Mouse (Mus musculus): ENCODE measurements around the gene Atp10a. TPM values are rescaled to one million over a fixed set of nuclear protein-coding genes. Genes with fewer than 3 reads are reported as not detected.

Atp10a gene
- polyA plus RNA-seq, 1 experiment = 6.2 TPM

DNA sequence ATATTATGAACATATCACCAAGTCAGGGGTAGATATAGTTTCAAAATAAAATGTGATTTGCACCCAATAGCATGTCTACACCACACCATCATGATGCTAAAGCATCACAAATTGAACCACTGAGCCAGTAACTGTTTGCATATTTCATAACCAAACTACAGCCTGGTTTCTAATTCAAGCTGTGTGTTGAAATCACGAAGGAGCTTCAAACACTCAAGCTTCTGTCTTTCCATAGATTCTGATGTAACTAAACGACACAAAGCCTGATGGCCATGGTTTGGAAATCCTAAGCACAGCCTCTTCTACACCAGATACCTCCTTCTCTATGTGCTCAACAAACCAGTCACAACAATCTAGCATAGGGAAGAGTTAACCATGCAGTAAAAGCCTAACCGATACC, 207.2 kb downstream of the Atp10a start:
- Histone ChIP-seq H3K27ac (ENCODE audit: insufficient read depth, low read length) (no peak overlapping the region), H3K4me1 (ENCODE audit: control insufficient read depth, insufficient read depth, low read length) (no peaks in the 10 kb centered on the region), H3K27me3 (ENCODE audit: control insufficient read depth, insufficient read depth, low read length) (no peaks in the 10 kb centered on the region), H3K4me3 (replicated peaks; ENCODE audit: insufficient read depth, low read depth, low read length) (no peak overlapping the region)
- no peak for TF ChIP-seq POLR2A (IDR thresholded peaks at IDR 0.05; ENCODE audit: borderline replicate concordance, insufficient read depth, low read length)
- TF ChIP-seq CTCF (IDR thresholded peaks at IDR 0.05; ENCODE audit: borderline replicate concordance, insufficient read depth, low read depth, low read length) = no peak
- DNase-seq = no peak
- 87% methylated on average over 3 of the region's 3 CpGs for WGBS

DNA sequence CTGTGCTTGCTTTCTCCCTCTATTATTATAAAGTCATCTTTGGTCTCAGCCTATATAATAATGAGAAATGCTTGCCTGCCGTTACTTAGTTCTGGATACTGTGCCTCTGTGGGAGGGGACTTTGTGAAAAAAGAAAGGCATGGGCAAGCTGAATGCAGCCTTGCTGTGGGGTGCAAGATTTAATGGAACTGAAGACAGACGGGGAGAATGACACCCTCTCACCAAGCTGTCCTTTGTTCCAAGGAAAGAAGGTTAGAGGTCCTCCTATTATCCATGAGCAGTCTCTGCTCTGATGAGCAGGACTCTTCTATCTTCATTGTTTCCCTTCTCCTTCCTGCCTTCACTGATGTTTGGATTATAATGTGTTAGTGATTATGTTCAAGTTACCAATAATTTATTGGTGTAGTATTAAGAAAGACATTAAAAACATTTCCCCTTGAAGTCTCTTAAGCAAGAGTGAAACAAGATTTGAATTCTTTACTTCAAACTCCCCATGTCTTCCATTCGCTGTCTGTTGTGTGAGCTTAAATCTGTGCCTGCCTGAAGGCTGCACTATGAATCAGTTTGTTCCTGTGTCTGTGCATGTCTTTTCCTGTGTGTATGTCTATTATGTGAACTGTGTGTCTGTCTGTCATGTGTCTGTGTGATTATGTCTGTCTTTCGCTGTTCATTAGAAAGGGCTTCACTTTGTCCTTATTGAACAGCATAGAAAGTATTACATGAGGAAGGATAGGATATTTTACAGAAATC, 211.1 kb downstream of the Atp10a start:
- Histone ChIP-seq H3K4me3 (replicated peaks; ENCODE audit: insufficient read depth, low read depth, low read length) (no peak overlapping the region), H3K4me1 (ENCODE audit: control insufficient read depth, insufficient read depth, low read length) (no peaks in the 10 kb centered on the region), H3K27me3 (ENCODE audit: control insufficient read depth, insufficient read depth, low read length) (no peaks in the 10 kb centered on the region), H3K27ac (ENCODE audit: insufficient read depth, low read length) (no peak overlapping the region)
- DNase-seq = no peak
- WGBS = 32% methylated on average over 4 of the region's 4 CpGs
- no peak for TF ChIP-seq POLR2A (IDR thresholded peaks at IDR 0.05; ENCODE audit: borderline replicate concordance, insufficient read depth, low read length)
- no peak for TF ChIP-seq CTCF (IDR thresholded peaks at IDR 0.05; ENCODE audit: borderline replicate concordance, insufficient read depth, low read depth, low read length)

DNA sequence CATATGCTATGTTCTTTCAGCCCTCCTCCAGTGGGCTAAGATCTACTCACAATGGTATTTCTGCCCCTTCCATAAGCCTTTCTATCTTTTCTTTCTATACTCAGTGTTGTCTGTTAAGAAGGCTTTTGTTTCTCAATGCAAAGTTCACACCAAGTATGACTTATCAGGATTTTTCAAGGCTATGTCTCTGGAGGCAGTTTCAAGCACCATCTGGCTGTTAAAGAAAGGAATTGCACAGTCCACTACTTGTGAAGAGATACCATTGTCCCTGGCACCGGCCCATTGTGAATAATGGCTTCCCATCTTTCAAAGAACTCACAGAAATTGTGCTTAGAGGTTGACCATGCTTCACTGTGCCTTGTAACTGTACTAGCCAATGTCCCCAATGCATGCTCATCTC, 214.7 kb downstream of the Atp10a start:
- Histone ChIP-seq H3K4me3 (replicated peaks; ENCODE audit: insufficient read depth, low read depth, low read length) (no peak overlapping the region), H3K27me3 (ENCODE audit: control insufficient read depth, insufficient read depth, low read length) (no peaks in the 10 kb centered on the region), H3K4me1 (ENCODE audit: control insufficient read depth, insufficient read depth, low read length) (no peaks in the 10 kb centered on the region), H3K27ac (ENCODE audit: insufficient read depth, low read length) (no peak overlapping the region)
- no peak for DNase-seq
- WGBS = 23% methylated on average over 1 of the region's 1 CpGs
- TF ChIP-seq CTCF (IDR thresholded peaks at IDR 0.05; ENCODE audit: borderline replicate concordance, insufficient read depth, low read depth, low read length) (no peak), POLR2A (IDR thresholded peaks at IDR 0.05; ENCODE audit: borderline replicate concordance, insufficient read depth, low read length) (no peak)

DNA sequence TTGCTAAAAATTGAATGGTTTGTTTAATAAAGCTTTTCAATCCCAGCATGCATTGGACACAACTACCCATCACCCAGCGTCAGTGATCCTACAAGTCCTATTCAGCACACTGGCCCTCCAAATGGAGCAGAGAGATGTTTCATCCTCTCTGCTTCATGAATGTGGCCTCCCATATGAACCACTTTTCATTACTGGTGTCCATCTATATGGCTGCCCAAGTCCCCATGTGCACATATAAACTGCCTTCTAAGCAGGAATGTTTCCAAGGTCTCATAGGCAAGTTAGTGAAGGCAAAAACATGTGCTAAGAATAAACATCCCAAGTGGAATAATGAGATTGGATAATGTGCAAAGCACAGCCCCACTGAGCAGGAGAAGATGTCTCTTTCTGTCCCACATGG, 217.7 kb downstream of the Atp10a start:
- TF ChIP-seq POLR2A (IDR thresholded peaks at IDR 0.05; ENCODE audit: borderline replicate concordance, insufficient read depth, low read length) = no peak
- TF ChIP-seq CTCF (IDR thresholded peaks at IDR 0.05; ENCODE audit: borderline replicate concordance, insufficient read depth, low read depth, low read length) = no peak
- no peaks in the 10 kb centered on the region for H3K4me1 ChIP-seq (ENCODE audit: control insufficient read depth, insufficient read depth, low read length)
- H3K27ac ChIP-seq (ENCODE audit: insufficient read depth, low read length) = no peak overlapping the region
- no peaks in the 10 kb centered on the region for H3K27me3 ChIP-seq (ENCODE audit: control insufficient read depth, insufficient read depth, low read length)
- no peak for DNase-seq
- 92% methylated on average over 1 of the region's 1 CpGs for WGBS
- no peak overlapping the region for H3K4me3 ChIP-seq (replicated peaks; ENCODE audit: insufficient read depth, low read depth, low read length)

Data from cerebellum, adult 2 months (tissue).